Mouse (Mus musculus): ENCODE measurements around the gene Kcnd1.
"Not testable (repeated sequence)": the region's sequence is repeated elsewhere in the genome, so short reads cannot be mapped to it uniquely, and the experiment has no call there.

The Kcnd1 gene

DNA sequence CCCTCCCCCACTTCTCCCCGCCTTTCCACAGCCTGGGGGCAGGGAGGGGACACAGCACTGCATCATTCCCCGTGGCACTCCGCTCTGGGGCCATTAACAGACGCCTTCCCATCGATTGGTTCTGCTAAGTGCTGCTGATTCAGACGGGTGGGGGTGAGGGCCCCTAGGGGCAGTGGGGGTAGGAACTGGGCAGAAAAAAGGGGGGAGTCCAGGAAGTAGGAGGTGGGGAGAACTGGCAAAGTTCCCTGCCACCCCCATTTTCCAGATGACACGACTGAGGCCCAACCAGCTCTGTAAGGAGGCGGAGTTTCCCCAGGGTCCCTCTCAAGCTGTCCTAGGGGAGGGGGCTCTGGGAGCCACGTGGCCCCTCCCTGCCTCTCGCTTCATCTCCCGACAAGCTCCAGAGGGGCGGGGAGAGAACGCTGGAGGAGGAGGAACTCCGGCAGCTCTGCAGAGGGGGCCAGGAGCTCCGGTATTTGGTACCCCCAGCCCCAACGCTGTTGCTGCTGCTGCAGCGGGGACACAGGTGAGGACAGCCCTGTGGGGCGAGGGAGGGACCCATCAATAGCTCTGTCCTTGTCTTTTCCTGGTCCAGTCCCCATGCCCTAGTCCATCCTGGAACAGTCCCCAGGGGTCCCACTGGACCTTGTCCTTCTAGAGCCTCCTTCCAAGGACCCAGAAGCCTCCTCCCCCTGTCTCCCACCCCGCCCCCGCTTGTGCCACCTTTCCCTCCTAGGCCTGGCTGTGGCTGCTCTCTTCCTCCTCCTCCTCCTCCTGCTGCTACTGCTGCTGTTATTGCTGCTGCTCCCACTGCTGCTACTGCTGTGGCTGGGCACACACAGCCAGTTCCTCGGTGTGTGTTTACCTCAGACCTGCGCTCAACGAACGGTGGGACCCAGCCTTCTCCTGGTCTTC is at the start of gene Kcnd1:
Gene Kcnd1, plus strand, starts transcription at position 425 of the 915 bp plus-strand sequence.
- no peak for DNase-seq (ENCODE audit: extremely low read depth, insufficient read length, low spot score)

DNA sequence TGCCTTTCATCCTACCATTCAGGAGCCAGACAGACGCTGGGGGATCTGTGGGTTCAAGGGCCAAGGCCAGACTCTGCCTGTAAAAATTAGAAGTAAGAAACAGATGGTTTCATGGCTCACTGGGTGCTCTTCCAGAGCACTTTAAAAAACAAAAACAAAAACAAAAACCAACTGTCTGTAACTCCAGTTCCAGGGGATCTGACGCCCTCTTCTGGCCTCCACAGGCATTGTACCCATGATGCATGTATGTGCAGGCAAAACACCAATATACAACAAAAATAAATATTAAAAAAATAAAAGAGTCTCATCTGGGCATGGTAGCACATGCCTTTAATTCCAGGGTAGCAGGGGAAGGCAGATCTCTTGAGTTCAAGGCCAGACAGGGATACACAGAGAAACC is 49.3 kb upstream of the Kcnd1 start:
- no peak for DNase-seq (ENCODE audit: extremely low read depth, insufficient read length, low spot score)

DNA sequence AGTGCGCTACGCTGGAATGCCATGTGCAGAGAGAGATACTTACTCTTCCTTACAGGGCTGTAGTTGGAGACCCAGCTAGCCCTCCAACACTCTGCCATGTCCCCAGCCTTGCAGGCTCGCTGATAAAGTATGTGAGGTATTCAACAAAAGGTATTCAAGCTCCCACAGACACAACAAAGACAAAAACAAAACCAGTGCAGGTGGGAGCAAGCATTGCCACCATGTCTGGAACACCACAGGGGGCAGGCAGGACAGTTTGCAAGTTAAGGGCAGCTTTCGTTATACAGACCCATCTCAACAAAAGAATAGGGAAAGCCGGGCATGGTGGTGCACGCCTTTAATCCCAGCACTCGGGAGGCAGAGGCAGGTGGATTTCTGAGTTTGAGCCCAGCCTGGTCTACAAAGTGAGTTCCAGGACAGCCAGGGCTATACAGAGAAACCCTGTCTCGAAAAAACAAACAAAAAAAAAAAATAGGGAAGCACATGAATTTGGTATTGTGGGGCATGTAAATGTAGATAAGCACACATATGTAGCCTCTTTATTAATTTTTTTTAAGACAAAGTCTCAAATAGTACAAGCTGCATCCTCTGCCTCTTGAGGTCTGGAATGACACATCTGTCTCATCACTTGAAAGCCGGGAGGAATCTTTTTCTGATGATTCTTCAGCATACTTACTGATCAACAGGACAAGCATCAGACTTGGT is 46.4 kb upstream of the Kcnd1 start:
- DNase-seq (ENCODE audit: extremely low read depth, insufficient read length, low spot score) = no peak

DNA sequence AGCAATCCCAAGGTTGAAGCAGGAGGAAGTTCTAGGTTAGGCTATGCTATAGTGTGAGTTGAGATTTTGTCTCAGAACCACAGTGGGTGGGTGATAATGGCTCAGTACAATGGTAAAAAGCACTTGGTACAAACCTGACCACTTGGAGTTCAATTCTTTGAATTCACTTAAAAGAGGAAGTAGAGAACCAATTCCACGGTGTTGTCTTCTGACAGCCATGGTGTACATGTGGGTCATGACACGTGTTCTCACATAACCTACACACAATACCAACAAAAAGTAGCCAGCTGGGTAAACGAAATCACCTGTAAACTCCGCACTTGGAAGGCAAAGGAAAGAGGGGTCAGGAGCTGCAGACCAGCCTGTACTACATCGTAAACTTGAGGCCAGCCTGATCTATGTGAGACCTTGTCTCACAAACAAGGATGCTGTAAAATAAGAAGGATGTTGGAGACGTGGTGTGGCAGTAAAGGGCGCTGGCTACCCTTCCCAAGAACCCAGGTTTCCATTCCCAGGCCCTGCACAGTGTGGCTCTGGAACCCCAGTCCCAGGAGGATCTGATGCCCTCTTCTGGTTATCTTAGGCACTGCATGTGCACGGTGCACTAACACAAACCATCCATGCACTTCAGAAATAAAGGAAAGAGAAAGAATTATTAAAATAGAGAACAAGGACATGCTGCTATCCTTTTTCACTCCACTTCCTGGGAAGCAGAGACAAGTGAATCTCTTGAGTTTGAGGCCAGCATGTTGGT is 45.6 kb upstream of the Kcnd1 start:
- no peak for DNase-seq (ENCODE audit: extremely low read depth, insufficient read length, low spot score)

DNA sequence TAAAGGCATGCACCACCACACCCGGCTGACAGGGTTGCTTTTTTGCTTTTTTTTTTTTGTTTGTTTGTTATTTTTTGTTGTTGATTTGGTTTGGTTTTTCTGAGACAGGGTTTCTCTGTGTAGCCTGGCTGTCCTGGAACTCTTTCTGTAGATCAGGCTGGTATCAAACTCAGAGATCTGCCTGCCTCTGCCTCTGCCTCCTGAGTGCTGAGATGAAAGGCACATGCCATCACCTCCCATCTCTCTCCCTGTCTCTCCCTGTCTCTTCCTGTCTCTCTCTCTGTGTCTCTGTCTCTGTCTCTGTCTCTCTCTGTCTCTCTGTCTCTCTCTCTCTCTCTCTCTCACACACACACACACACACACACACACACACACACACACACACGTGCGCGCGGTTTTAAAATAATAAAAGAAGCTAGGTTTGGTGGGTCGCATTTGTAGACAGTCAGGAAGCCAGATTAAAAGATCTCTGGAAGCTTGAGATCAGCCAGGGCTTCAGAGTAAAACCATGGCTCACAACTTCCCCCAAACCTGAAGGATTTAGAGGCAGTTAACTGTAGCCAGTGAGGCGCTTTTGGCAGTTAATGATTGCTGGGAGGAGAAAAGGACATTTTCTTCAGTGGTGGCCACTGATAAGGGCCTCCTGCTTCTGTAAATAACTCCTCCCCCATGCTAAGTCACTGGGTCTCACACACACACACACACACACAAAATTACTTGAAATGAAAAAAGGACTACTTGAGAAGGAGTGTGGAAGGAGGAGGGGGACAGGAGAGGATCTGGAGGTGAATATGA is 43.4 kb upstream of the Kcnd1 start:
- no peak for DNase-seq (ENCODE audit: extremely low read depth, insufficient read length, low spot score)

DNA sequence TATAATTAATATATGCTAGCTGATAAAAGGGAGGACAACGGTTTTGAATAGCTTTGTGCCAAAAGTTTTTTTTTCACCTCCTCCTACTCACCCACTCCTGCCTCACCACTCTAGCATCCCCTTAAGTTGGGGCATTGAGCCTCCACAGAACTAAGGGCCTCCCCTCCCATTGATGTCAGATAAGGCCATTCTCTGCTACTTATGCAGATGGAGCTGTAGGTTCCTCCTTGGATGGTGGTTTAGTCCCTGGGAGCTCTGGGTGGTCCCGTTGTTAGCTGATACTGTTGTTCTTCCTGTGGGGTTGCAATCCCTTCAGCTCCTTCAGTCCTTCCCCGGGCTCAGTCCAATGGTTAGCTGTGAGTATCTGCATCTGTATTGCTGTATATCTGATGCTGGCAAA is 42.8 kb upstream of the Kcnd1 start:
- DNase-seq (ENCODE audit: extremely low read depth, insufficient read length, low spot score) = no peak

DNA sequence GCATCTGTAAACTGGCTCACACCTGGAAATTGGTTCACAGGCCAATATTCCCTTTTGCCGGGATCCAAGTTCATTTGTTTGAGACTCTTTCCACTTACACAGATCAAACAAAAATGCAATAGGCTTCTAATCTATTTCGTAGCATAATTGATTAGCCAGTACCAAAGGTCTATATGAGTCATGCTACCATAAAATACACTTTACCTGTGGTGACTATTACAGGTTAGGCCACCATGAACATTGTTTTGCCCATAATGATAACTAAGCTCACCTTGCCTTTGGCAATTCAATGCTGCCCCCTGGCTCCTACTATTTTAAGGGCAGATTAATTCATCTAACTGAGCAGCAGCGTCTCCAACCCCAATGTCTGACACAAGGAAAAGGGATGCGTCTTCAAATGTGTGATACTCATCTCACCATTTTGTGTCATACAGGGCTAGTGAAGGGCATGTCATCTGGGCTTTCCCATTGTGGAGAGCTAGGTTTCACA is 39.4 kb upstream of the Kcnd1 start:
- DNase-seq (ENCODE audit: extremely low read depth, insufficient read length, low spot score) = no peak

DNA sequence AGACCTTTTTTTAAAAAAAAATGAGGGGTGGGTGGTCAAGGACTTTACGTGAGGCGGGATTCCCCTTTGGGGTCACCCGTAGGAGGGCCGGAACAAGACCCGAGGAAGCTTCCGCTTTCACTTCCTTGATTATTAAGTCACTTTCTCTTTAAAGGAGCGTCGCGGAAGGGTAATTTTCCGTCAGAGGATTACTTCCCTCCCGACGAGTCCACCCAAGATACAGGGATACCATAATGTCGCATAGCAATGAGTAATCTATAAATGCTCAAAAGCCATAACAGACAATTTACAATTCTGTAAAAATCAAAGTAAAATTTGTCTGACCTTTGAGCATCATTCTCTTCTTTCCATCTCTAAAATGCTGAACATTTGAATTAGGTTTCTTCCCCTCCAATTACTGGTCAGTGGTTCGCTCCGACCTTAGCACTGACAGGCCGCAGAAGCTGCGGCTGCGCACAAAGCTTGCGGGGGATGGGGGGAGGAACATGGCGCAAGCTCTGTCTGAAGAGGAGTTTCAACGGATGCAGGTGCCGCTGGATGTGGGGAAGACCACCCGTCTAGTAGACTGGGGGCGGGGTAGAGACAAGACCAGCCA is 32.5 kb upstream of the Kcnd1 start, which contains the start of gene Gripap1:
Gene Gripap1, plus strand, starts transcription at position 224 of the 595 bp plus-strand sequence.
- peak; percentile 68 for DNase-seq (ENCODE audit: extremely low read depth, insufficient read length, low spot score)

DNA sequence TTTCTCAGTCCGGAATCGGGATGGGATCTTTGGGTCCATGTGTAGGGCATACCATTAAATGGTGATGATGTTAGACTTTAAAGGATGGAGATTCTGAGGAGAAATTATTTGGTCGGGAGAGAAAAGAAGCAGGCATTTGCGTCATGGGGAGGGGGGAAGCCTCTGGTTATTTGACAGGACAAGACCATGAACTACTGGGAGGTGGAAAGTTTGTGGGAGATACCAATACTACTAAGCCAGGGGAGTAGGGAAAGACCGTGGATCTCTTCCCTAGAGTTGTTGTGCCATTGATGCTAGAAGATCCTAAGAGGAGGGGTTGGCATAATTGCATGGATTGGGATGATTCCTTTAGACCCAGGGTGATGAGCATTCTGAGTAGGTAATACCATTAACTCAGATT is 31.8 kb upstream of the Kcnd1 start:
- DNase-seq (ENCODE audit: extremely low read depth, insufficient read length, low spot score) = no peak

DNA sequence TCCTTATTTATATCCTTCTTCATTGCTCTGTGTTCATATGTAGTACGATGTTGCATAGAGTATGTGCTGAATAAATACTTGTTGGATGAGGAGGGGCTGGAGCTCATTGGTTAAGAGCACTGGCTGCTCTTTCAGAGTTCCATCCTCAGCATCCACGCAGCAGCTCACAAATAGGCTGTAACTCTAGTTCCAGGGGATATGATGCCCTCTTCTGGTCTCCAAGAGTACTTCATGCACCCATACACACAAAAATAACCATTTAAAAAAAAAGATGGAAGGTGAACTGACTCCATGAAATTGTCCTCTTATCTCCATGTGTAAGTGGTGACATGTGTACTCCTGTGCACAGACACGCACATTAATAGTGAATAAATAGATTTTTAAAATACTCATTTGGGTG is 28.7 kb upstream of the Kcnd1 start:
- DNase-seq (ENCODE audit: extremely low read depth, insufficient read length, low spot score) = no peak

DNA sequence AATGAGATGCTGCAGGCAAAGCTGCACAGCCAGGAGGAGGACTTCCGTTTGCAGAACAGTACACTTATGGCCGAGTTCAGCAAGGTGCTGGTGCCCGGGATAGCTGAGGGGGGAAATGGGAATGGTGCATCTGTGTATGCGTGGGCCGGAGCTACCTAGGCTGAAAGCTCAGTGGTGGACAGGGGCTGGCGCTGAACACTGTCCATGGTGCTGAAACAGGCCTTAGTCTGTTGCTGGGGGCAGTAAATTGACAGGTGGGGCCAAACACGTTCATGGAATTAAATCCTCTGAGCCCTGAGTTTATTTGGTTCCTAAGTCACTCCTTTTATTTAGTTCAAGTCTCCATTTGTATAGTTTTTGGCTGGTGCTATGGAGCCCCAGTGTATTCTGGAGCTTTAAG is 27.1 kb upstream of the Kcnd1 start:
- DNase-seq (ENCODE audit: extremely low read depth, insufficient read length, low spot score) = no peak

DNA sequence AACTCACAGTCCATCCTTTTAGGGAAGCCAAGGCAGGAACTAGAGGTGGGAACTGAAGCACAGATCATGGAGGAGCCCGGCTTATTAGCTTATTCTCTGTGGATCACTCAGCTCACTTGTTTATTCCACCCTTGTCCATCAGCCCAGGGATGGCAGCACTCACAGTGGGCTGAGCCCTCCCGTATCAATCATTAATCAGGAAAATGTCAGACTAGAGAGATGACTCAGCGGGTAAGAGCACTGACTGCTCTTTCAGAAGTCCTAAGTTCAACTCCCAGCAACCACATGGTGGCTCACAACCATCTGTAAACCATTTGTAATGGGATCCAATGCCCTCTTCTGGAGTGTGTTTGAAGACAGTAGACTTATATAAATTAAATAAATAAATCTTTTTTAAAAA is 24.8 kb upstream of the Kcnd1 start:
- no peak for DNase-seq (ENCODE audit: extremely low read depth, insufficient read length, low spot score)

DNA sequence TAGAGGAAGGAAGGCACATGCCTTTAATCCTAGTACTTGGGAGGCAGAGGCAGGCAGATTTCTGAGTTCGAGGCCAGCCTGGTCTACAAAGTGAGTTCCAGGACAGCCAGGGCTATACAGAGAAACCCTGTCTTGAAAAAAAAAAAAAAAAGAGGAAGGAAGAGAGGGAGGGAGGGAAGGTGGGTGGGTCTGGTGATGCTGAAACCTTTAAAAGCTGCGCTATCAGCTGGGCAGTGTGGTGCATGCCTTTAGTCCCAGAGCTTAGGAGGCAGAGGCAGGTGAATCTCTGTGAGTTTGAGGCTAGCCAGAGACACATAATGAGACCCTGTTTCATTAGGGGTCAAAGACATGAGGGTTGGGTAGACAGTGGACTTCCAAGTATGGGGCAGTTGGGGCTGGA is 19.9 kb upstream of the Kcnd1 start:
- DNase-seq (ENCODE audit: extremely low read depth, insufficient read length, low spot score) = not testable (repeated sequence)

DNA sequence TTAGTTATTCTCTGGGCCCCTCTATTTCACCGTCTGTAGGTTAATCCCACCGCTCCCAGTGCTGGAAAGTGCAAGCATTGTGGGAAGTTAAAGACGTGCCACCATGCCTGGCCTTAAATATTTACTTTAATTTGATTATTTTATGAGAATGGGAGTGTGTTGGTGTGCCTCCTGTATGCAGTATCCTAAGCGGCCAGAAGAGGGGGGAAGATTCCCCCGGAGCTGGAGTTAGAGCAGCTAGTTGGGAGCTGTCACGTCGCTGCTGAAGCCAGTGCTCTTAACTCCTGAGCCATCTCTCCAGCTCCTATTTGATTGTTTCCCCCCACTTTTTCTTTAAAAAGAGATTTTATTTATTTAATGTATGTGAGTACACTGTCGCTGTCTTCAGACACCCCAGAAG is 7.1 kb upstream of the Kcnd1 start:
- DNase-seq (ENCODE audit: extremely low read depth, insufficient read length, low spot score) = not testable (repeated sequence)

DNA sequence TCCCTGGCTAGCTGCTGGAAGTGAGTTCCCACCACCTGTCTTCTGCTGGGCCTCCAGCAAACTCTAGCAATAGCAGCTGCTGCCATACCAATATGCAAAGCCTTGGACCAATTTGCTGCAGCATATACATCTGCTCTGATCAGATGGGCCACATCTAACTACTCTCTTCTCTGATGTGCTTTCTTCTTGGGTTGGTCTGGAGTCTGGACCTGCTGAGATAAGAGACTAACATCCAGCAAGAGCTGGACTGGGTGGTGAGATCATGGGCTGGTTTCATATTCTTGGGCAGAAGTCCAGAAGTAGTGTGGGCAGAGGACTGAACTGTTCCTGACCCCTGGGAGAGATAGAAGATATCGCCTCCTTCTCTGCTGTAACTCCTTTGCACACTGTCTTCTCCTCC is 15.1 kb downstream of the Kcnd1 start:
- DNase-seq (ENCODE audit: extremely low read depth, insufficient read length, low spot score) = no peak

DNA sequence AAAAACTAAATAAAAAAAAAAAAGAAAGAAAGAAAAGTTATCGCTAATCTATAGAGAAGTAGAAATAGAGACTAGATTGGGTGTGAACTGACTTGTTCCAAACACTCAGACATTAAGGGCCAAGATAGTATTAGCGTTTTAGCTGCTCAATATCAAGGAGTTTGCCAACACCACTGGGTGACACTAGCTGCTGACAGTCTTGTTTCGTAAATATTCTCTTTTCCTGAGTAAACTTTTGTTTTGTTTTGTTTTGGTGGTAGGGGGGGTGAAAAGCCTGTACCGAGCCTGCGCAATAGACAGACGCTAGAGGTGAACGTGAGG is 18.7 kb downstream of the Kcnd1 start:
- DNase-seq (ENCODE audit: extremely low read depth, insufficient read length, low spot score) = no peak

DNA sequence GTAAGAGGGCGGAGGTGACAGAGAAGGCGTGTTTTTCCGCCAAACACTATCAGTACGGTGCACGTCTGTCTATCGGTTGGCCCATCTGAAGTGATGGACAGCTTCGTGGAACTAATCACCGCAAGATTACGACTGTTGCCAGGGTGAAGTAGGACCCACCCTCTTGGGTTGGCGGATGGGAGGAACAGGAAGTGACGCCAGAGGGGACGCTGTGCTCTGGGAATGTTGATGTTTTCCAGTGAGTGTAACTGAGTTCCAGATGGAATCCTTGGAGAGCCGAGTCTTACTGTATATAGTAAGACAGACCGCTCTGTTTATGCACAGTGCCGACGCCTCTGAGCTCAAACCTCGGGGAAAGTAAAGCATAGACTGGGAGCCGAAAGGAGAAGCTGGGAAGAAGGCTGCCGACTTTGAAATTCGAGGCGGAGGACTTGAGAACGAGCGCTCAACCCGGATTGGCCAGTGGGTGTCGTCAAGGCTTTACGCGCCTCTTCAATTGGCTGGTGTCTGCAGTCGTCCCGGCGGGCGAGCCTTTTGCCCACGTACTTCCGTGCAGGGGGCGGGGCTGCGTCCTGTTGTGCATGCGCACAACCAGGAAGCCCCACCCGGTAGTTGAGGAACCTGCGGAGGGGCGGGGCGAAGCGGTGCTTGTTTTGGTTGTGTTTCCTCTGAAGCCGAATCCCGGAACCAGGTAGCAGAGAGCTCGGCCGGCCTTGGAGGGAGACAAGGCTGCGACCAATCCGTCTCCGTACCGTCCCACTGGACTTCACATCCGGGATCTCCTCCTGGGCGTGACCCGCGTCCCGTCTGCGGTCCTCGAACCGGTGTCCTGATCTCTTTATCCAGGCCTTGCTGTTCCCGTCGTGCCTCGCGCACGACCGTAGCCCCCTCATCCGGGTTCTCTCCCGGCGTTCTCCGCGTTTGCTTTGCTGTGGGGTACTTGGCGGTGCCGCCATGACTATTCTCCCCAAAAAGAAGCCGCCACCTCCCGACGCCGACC is 19.4 kb downstream of the Kcnd1 start, which contains the start of gene Otud5:
Gene Otud5, plus strand, starts transcription at position 202 of the 1,000 bp plus-strand sequence.
- peak; percentile 96 for DNase-seq (ENCODE audit: extremely low read depth, insufficient read length, low spot score)

DNA sequence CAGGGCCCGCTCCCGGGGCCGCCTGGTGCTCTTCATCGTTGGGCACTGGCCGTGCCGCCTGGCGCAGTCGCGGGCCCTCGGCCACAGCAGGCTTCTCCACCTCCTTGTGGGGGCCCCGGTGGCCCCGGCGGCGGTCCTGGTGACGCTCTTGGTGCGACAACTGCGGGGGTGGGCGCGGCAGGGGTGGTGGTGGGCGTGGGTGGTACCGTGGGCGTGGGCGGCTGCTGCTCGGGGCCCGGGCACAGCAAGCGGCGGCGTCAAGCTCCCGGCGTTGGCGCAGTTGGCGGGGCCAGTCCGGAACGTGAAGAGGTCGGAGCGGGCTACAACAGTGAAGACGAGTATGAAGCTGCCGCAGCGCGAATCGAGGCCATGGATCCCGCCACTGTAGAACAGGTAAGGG is 20.2 kb downstream of the Kcnd1 start:
- peak; percentile 21 for DNase-seq (ENCODE audit: extremely low read depth, insufficient read length, low spot score)

DNA sequence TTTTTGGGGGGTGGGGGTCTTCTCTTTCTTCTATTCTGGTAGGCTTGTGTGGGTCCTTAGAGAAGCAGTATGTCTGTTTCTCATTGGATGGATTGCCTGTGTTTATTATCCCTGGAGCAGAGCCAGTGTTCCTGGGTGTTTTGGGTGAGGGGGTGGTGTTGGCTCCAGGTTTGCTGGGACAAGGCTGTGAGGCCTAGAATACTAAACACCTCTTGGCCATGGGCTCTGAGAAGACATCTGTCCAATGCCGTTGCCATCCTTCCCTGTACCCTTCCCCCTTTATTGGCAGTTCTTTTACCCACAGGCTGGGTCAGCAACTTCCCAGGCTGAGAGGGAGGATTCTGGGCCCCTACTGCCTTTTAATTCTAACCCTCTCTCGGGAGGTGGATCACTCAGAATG is 25.8 kb downstream of the Kcnd1 start:
- no peak for DNase-seq (ENCODE audit: extremely low read depth, insufficient read length, low spot score)

Measured in 3134 (cell line).